Mouse (Mus musculus) testis, adult 2 months (tissue): ENCODE measurements around the gene B3galt4.
"Not testable (repeated sequence)": the region's sequence is repeated elsewhere in the genome, so short reads cannot be mapped to it uniquely, and the experiment has no call there.

Experiments used
- CTCF ChIP-seq: fragments of 200-500 bp; IDR thresholded peaks from 2 replicates; pipeline ENCODE4 v1.5.1; 2012; ENCODE audit warnings: low read depth, mild to moderate bottlenecking, inconsistent platforms, low read length, moderate library complexity; ENCODE audit not compliant: control insufficient read depth, insufficient read depth, insufficient replicate concordance
- POLR2A ChIP-seq: fragments of 200-500 bp; IDR thresholded peaks from 2 replicates; pipeline ENCODE4 v1.6.1; 2012; ENCODE audit warnings: low read depth, mild to moderate bottlenecking, inconsistent platforms, low read length, moderate library complexity; ENCODE audit not compliant: control insufficient read depth

GRCm38 (mm10) chr17:33998697-33999096 is 47.4 kb upstream of the B3galt4 start:
- not testable (repeated sequence) for TF ChIP-seq POLR2A, CTCF
